Mouse (Mus musculus) right cerebral cortex, postnatal 14 days (tissue): Measurements from ENCODE around the gene Pi4kb.
"Not testable (repeated sequence)": the region's sequence is repeated elsewhere in the genome, so short reads cannot be mapped to it uniquely, and the experiment has no call there.

Source experiments
- DNase-seq: peaks from one replicate; pipeline ENCODE4 v3.0.0; 2022

Pi4kb gene

GRCm38 (mm10) chr3:95016532-95017056, 42.1 kb downstream of the Pi4kb start:
- DNase-seq: no peak

- no peak for DNase-seq
Observed at GRCm38 (mm10) chr3:95018741-95019140, 44.2 kb downstream of the Pi4kb start.

GRCm38 (mm10) chr3:95020956-95021355, 46.4 kb downstream of the Pi4kb start:
- DNase-seq: not testable (repeated sequence)

GRCm38 (mm10) chr3:95024551-95024950, 50.0 kb downstream of the Pi4kb start:
- peak; percentile 50 for DNase-seq

GRCm38 (mm10) chr3:95025202-95025601, 50.7 kb downstream of the Pi4kb start:
- no peak for DNase-seq

GRCm38 (mm10) chr3:95027057-95027645, 52.6 kb downstream of the Pi4kb start:
- DNase-seq: no peak

GRCm38 (mm10) chr3:95027701-95028100, 53.2 kb downstream of the Pi4kb start:
- DNase-seq: peak; percentile 50

- no peak for DNase-seq
Observed at GRCm38 (mm10) chr3:95028603-95029002, 54.1 kb downstream of the Pi4kb start.

GRCm38 (mm10) chr3:95029291-95029827, 54.8 kb downstream of the Pi4kb start:
- not testable (repeated sequence) for DNase-seq

GRCm38 (mm10) chr3:95029953-95030352, 55.4 kb downstream of the Pi4kb start:
- DNase-seq: no peak

- DNase-seq: no peak
Observed at GRCm38 (mm10) chr3:95041625-95042024, 67.1 kb downstream of the Pi4kb start.

- peak; percentile 95 for DNase-seq
Observed at GRCm38 (mm10) chr3:95042166-95042837, 67.8 kb downstream of the Pi4kb start, which contains the start of gene Psmd4. TSS of gene Psmd4 (minus strand) at chr3:95042614.

- DNase-seq: no peak
Observed at GRCm38 (mm10) chr3:95042838-95043229, 68.3 kb downstream of the Pi4kb start.

- no peak for DNase-seq
Observed at GRCm38 (mm10) chr3:95043251-95043650, 68.7 kb downstream of the Pi4kb start.

GRCm38 (mm10) chr3:95046462-95047057, 72.0 kb downstream of the Pi4kb start:
- DNase-seq: no peak

- DNase-seq: no peak
Observed at GRCm38 (mm10) chr3:95047914-95048313, 73.4 kb downstream of the Pi4kb start.

GRCm38 (mm10) chr3:95052959-95053358, 78.4 kb downstream of the Pi4kb start:
- DNase-seq: peak; percentile 45

GRCm38 (mm10) chr3:95053701-95054100, 79.2 kb downstream of the Pi4kb start:
- DNase-seq: no peak

GRCm38 (mm10) chr3:95054481-95055260, 80.1 kb downstream of the Pi4kb start:
- peak; percentile 28 for DNase-seq

GRCm38 (mm10) chr3:95056275-95056674, 81.7 kb downstream of the Pi4kb start:
- DNase-seq: no peak
